Mouse (Mus musculus): ENCODE measurements around the gene Rhbdd1.

DNA sequence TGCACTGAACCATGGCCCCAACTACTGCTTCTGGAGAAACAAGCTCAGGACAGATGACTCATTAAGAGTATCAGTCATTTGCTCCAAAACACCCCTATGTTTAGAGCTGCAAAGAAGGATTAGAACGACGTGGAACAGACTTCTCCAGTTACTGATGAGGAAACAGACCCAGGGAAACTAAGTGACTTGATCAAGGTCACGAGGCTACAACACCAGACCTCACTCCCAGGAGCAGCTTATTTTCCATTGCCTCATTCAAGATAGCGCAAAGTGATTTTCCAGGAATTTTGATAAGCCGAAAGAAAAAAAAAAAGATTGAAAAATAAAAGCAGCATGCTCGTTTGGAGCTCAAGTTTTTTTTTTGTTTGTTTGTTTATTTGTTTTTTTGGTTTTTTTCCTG, 34.4 kb upstream of the Rhbdd1 start:
- TF ChIP-seq GATA1 (IDR thresholded peaks at IDR 0.05; ENCODE audit: low read length) (no peak), TAL1 (IDR thresholded peaks at IDR 0.05; ENCODE audit: low read length) (no peak)
